Mouse (Mus musculus): ENCODE measurements around the gene Elobl.

The Elobl gene

DNA sequence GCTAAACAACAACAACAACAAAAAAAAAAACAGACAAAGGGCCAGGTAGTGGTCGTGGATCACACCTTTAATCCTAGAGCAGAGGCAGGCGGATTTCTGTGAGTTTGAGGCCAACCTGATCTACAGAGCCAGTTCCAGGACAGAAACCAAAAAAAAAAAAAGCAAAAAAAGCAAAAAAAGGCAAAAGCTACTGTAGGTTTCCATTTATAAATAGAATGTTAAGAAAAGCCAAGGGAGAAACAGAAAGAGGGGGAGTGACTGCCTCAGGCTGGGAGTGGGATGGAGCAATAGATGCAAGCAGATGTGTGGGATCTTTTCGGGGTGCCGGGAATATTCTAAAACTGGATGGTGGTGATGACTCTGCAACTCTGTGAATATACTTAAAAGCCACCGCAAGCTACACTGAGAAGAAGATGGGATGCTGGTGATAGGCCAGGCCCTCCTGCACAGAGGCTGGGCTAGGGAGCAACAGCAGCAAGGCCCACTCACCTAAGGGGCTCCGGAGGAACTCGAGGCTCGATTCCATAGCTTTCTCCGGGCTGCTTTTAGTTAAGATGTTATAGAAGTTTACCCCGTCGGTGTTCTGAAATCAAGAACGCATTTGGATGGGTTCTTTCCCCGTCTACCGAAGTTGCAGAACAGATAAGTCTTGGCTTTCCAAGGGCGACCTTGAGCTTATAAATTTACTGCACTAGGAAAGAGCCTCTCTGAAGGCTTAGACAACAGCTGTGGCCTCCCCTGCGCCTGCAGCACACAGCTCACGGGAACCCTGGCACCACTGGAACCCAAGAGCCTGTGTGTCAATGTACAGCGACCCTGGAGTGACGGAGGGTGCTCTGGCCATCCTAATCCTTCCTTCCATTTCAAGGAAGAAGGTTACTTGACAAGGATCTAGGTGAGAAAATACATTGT is 32.4 kb downstream of the Elobl start:
- DNase-seq (ENCODE audit: low spot score), result no peak

DNA sequence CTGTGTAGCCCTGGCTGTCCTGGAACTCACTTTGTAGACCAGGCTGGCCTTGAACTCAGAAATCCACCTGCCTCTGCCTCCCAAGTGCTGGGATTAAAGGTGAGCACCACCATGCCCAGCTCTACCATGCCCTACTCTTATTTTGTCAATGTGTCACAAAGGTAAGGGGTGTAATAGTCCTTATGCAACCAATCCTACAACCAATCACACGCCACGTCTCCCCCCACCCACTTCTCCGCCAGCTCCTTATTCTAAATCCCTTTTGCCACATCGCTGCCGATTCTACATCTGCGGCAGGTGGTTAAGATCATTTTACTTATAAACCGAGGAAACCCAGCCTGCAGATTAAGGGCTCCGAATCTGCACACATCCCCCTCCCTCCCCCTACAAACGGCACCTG is 33.7 kb downstream of the Elobl start:
- no peak for DNase-seq (ENCODE audit: low spot score)

DNA sequence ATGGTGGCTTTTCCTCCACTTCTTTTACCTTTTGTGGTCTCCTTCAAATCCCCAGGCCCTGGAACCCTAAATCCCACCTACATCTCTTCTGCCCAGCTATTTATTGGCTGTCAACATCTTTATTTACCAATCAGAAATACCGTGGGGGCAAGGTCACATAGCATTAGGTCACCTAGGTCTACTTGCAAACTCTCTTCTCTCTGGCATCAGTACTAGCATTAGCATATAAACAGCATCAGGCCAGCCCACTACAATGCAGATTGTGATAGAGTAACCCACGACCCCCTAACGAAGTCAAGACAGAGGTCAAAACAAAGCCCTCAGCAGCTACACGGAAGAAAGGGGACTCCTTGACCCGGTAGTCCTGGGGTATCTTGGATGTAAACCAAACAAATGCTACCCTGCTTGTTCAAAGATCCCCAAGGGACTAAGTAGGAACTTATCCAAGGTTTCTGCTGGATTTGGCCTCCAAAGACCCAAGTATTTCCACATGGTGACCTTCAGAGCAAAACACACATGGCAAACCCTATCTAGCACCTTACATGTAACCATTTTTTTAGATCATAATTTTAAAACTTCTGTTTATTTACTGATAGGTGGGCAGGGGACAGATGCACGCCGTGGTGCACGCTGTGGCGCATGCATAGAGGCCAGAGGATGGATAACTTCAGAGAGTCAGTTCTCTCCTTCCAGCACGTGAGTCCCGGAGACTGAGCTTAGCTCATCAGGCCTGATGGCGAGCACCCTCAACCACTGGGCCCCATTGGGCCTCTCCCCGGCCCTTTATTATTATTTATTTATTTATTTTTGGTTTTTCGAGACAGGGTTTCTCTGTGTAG is 34.8 kb downstream of the Elobl start:
- no peak for DNase-seq (ENCODE audit: low spot score)

DNA sequence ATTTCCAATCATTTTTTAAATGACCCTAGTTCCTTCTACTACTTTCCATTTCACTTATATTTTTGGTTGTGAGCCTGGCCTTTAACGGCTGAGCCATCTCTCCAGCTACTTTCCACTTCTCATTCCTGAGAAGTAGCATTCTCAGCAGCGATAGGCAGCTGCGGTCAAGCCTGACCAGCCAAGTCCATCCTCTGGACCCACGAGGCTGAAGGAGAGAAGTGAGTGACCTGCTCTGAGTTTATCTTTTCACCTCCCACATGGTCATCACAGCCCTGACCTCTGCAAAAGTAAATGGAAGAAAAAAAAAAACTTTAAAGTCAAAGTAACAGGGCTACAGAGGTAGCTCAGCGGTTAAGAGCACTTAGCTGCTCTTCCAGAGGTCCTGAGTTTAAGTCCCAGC is 40.2 kb downstream of the Elobl start:
- DNase-seq (ENCODE audit: low spot score), result no peak
